Mouse (Mus musculus) small intestine, adult 2 months (tissue): ENCODE measurements around the gene Zfp335. TPM values are rescaled to one million over a fixed set of nuclear protein-coding genes. Genes with fewer than 3 reads are reported as not detected.

Source experiments
- H3K27ac ChIP-seq: fragments of 200-500 bp; 2 replicates; pipeline ENCODE4 v1.5.1; 2012; ENCODE audit warnings: low read depth, low read length, control low read depth, inconsistent platforms; ENCODE audit not compliant: insufficient read depth
- H3K27me3 ChIP-seq: fragments of 200-500 bp; 2 replicates; pipeline ENCODE4 v1.6.1; 2012; ENCODE audit warnings: mild to moderate bottlenecking, moderate library complexity, low read length, inconsistent platforms; ENCODE audit not compliant: control insufficient read depth, insufficient read depth
- H3K36me3 ChIP-seq: fragments of 200-500 bp; 2 replicates; pipeline ENCODE4 v1.6.1; 2012; ENCODE audit warnings: mild to moderate bottlenecking, low read length, control low read depth, inconsistent platforms; ENCODE audit not compliant: control insufficient read depth, insufficient read depth
- H3K4me1 ChIP-seq: fragments of 200-500 bp; 2 replicates; pipeline ENCODE4 v1.6.1; 2012; ENCODE audit warnings: low read length, inconsistent platforms, mixed read lengths; ENCODE audit not compliant: control insufficient read depth, insufficient read depth, insufficient read length
- H3K4me3 ChIP-seq: fragments of 200-500 bp; 2 replicates; pipeline ENCODE4 v1.5.1; 2012; ENCODE audit warnings: low read depth, mild to moderate bottlenecking, control low read depth, inconsistent platforms, low read length, moderate library complexity
- CTCF ChIP-seq: fragments of 200-500 bp; IDR thresholded peaks from 2 replicates; pipeline ENCODE4 v1.5.1; 2012; ENCODE audit warnings: low read depth, mild to moderate bottlenecking, control low read depth, inconsistent platforms, low read length, moderate library complexity, mixed read lengths; ENCODE audit not compliant: insufficient replicate concordance, insufficient read length; ENCODE audit errors: extremely low read depth
- POLR2A ChIP-seq: fragments of 200-500 bp; IDR thresholded peaks from 2 replicates; pipeline ENCODE4 v1.6.1; 2012; ENCODE audit warnings: low read depth, mild to moderate bottlenecking, control low read depth, inconsistent platforms, low read length, moderate library complexity
- WGBS: fragments of 180-500 bp; shearing (Covaris S2); methylation state at CpG from one replicate; pipeline ENCODE4 v1.1.7; 2018; 5-methylcytosine and 5-hydroxymethylcytosine counted together
- polyA plus RNA-seq: library from polyadenylated mRNA; depleted of rRNA; stranded (reverse); fragments of >200 nt; gene quantifications from 2 replicates; pipeline ENCODE4 v1.2.3, GENCODE M21; 2012

The Zfp335 gene
- polyA plus RNA-seq, 1 experiment = 34.1 TPM

- 18% methylated on average over 9 of the region's 9 CpGs for WGBS
- Histone ChIP-seq H3K36me3 (no peaks in the 10 kb centered on the region), H3K4me3 (no peak overlapping the region), H3K4me1 (peaks cover 12% of the 10 kb centered on the region), H3K27ac (peak overlapping the region; percentile 46), H3K27me3 (peaks cover 7% of the 10 kb centered on the region)
- TF ChIP-seq CTCF = no peak
- no peak for TF ChIP-seq POLR2A
Measured at GRCm38 (mm10) chr2:164862179-164862861, 49.2 kb downstream of the Zfp335 start.

GRCm38 (mm10) chr2:164861094-164861493 lies 50.5 kb downstream of the Zfp335 start:
- TF ChIP-seq CTCF (no peak), POLR2A (no peak)
- H3K27ac ChIP-seq = no peak overlapping the region
- peaks cover 11% of the 10 kb centered on the region for H3K4me1 ChIP-seq
- H3K27me3 ChIP-seq = peaks cover 18% of the 10 kb centered on the region
- 67% methylated on average over 4 of the region's 4 CpGs for WGBS
- H3K4me3 ChIP-seq = no peak overlapping the region
- H3K36me3 ChIP-seq = no peaks in the 10 kb centered on the region

GRCm38 (mm10) chr2:164859640-164860432 lies 51.7 kb downstream of the Zfp335 start:
- TF ChIP-seq POLR2A (no peak), CTCF (no peak)
- WGBS = 32% methylated on average over 9 of the region's 9 CpGs
- Histone ChIP-seq H3K27ac (no peak overlapping the region), H3K27me3 (peaks cover 18% of the 10 kb centered on the region), H3K4me1 (peaks cover 11% of the 10 kb centered on the region), H3K4me3 (no peak overlapping the region), H3K36me3 (no peaks in the 10 kb centered on the region)

- Histone ChIP-seq H3K4me1 (peaks cover 11% of the 10 kb centered on the region), H3K27me3 (peaks cover 18% of the 10 kb centered on the region), H3K4me3 (no peak overlapping the region), H3K27ac (no peak overlapping the region), H3K36me3 (no peaks in the 10 kb centered on the region)
- WGBS = 61% methylated on average over 2 of the region's 2 CpGs
- no peak for TF ChIP-seq POLR2A
Measured at GRCm38 (mm10) chr2:164859155-164859554, 52.4 kb downstream of the Zfp335 start.

- H3K4me3 ChIP-seq = peak overlapping the region; percentile 59
- no peak overlapping the region for H3K27ac ChIP-seq
- TF ChIP-seq CTCF = no peak
- no peak for TF ChIP-seq POLR2A
- peaks cover 18% of the 10 kb centered on the region for H3K27me3 ChIP-seq
- no peaks in the 10 kb centered on the region for H3K36me3 ChIP-seq
- peaks cover 11% of the 10 kb centered on the region for H3K4me1 ChIP-seq
- 26% methylated on average over 19 of the region's 19 CpGs for WGBS
Measured at GRCm38 (mm10) chr2:164857842-164858553, 53.6 kb downstream of the Zfp335 start.

GRCm38 (mm10) chr2:164857101-164857821 lies 54.3 kb downstream of the Zfp335 start, which contains the start of gene Pltp:
Gene Pltp (minus strand): TSS chr2:164857711.
- WGBS = 2% methylated on average over 47 of the region's 47 CpGs
- Histone ChIP-seq H3K36me3 (no peaks in the 10 kb centered on the region), H3K4me1 (peaks cover 11% of the 10 kb centered on the region), H3K27me3 (peaks cover 18% of the 10 kb centered on the region), H3K27ac (peak within 1 kb of the TSS; percentile 17), H3K4me3 (peak within 1 kb of the TSS; percentile 59)
- 0 out of 2 replicates have a peak, but pooled peaks have one; percentile 7 for TF ChIP-seq POLR2A
- TF ChIP-seq CTCF = no peak
